Mouse (Mus musculus): ENCODE measurements around the gene Ppm1n.

DNA sequence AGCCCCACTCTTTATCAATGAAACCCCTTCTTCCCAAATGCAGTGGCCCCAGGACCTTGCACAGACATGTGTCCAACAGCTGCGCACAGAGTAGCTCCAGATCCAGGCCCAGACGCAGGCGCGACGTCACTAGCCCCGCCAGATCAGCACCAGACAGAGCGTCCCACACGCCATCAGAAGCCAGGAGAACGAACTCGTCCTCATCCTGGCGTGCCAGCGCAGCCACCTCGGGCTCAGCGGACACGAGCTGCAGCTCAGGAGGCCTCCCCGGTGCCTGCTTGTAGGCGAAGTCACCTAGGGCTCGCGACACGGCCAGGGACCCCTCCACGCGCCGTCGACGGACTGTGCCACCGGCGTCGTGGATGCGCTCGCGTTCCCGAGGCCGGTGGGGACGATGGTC lies 812 bp downstream of the Ppm1n start:
- no peak for TF ChIP-seq CTCF (IDR thresholded peaks at IDR 0.05; ENCODE audit: low read depth, low read length)
- TF ChIP-seq POLR2A (IDR thresholded peaks at IDR 0.05; ENCODE audit: insufficient read depth, low read length): no peak
- TF ChIP-seq EP300 (IDR thresholded peaks at IDR 0.05; ENCODE audit: insufficient read depth, low read depth, low read length): no peak
